Mouse (Mus musculus) CH12.LX (cell line): ENCODE measurements around the gene Acsl6. TPM values are rescaled to one million over a fixed set of nuclear protein-coding genes. Genes with fewer than 3 reads are reported as not detected.

Experiments
- DNase-seq: peaks from one replicate; pipeline ENCODE4 v3.0.0-alpha.2; 2013; ENCODE audit errors: extremely low read depth
- H3K27ac ChIP-seq: 2 replicates; pipeline ENCODE4 v1.5.1; 2012; ENCODE audit warnings: low read depth, mild to moderate bottlenecking, control low read depth, moderate library complexity; ENCODE audit not compliant: insufficient read depth
- H3K27me3 ChIP-seq: replicated peaks from 2 replicates; pipeline ENCODE3; 2012; ENCODE audit warnings: inconsistent platforms
- H3K36me3 ChIP-seq, 2 experiments: replicated peaks in 1 of 2; 2 replicates each; pipeline versions ENCODE3 to v1.6.1; 2012; ENCODE audit warnings: inconsistent platforms in 1 of 2, low read length in 1 of 2, mild to moderate bottlenecking in 1 of 2, mixed read lengths in 1 of 2, moderate library complexity in 1 of 2; ENCODE audit not compliant: control insufficient read depth in 1 of 2, insufficient read depth in 1 of 2
- H3K4me1 ChIP-seq, 2 experiments: 2 replicates each; pipeline ENCODE4 v1.6.1; 2012; ENCODE audit warnings: inconsistent platforms in 1 of 2, moderate library complexity in 1 of 2; ENCODE audit not compliant: insufficient read depth in 2 of 2, control insufficient read depth in 1 of 2
- H3K4me2 ChIP-seq: 2 replicates; pipeline ENCODE4 v1.6.1; 2012; ENCODE audit warnings: low read depth, mild to moderate bottlenecking, control low read depth; ENCODE audit not compliant: poor library complexity, insufficient read depth, severe bottlenecking
- H3K4me3 ChIP-seq, 3 experiments: fragments of 150-350 bp in 1 of 3; sonication (generic) in 1 of 3; replicated peaks in 1 of 3; 2 replicates each; pipeline versions ENCODE3 to v1.5.1; 2011 to 2012; ENCODE audit warnings: low read depth in 2 of 3, low read length in 2 of 3, mild to moderate bottlenecking in 2 of 3, moderate library complexity in 2 of 3, control low read depth in 1 of 3, improper control_type of control experiment in 1 of 3, inconsistent platforms in 1 of 3, mixed read lengths in 1 of 3; ENCODE audit not compliant: poor library complexity in 1 of 3
- H3K79me2 ChIP-seq: replicated peaks from 2 replicates; pipeline ENCODE4 v1.6.1; 2012; ENCODE audit warnings: mild to moderate bottlenecking, moderate library complexity; ENCODE audit not compliant: control insufficient read depth, poor library complexity, insufficient read depth, severe bottlenecking; ENCODE audit errors: extremely low read depth
- H3K9ac ChIP-seq: 2 replicates; pipeline ENCODE4 v1.6.1; 2012; ENCODE audit warnings: low read depth, mild to moderate bottlenecking, control low read depth, moderate library complexity; ENCODE audit not compliant: insufficient read depth
- H3K9me3 ChIP-seq: replicated peaks from 2 replicates; pipeline ENCODE3; 2012; ENCODE audit warnings: low read length, inconsistent platforms, mixed read lengths
- BHLHE40 ChIP-seq: IDR thresholded peaks from 2 replicates; pipeline ENCODE4 v1.6.1; 2011; ENCODE audit warnings: mild to moderate bottlenecking, low read depth, low read length, improper control_type of control experiment
- E2F4 ChIP-seq: IDR thresholded peaks from 2 replicates; pipeline ENCODE4 v1.6.1; 2011; ENCODE audit warnings: low read depth, low read length, improper control_type of control experiment; ENCODE audit not compliant: insufficient replicate concordance
- ELF1 ChIP-seq: IDR thresholded peaks from 2 replicates; pipeline ENCODE4 v1.6.1; 2014; ENCODE audit warnings: low read depth, mild to moderate bottlenecking, inconsistent platforms, low read length, improper control_type of control experiment
- EP300 ChIP-seq: IDR thresholded peaks from 2 replicates; pipeline ENCODE4 v1.6.1; 2011; ENCODE audit warnings: low read length, improper control_type of control experiment
- ETS1 ChIP-seq: conservative IDR thresholded peaks from 2 replicates; pipeline ENCODE4 v1.6.1; 2012; ENCODE audit warnings: low read depth, mild to moderate bottlenecking, inconsistent platforms, low read length, improper control_type of control experiment, moderate library complexity
- HCFC1 ChIP-seq: IDR thresholded peaks from 2 replicates; pipeline ENCODE4 v1.6.1; 2012; ENCODE audit warnings: low read depth, mild to moderate bottlenecking, inconsistent platforms, low read length, improper control_type of control experiment
- IRF4 ChIP-seq: IDR thresholded peaks from 2 replicates; pipeline ENCODE4 v1.6.1; 2014; ENCODE audit warnings: low read depth, mild to moderate bottlenecking, inconsistent platforms, low read length, improper control_type of control experiment
- JUND ChIP-seq: conservative IDR thresholded peaks from 2 replicates; pipeline ENCODE4 v1.6.1; 2011; ENCODE audit warnings: low read depth, low read length, improper control_type of control experiment
- MAFK ChIP-seq: IDR thresholded peaks from 2 replicates; pipeline ENCODE4 v1.6.1; 2011; ENCODE audit warnings: low read length, improper control_type of control experiment; ENCODE audit not compliant: insufficient replicate concordance
- MAX ChIP-seq: IDR thresholded peaks from 2 replicates; pipeline ENCODE4 v1.6.1; 2011; ENCODE audit warnings: low read length, improper control_type of control experiment
- MAZ ChIP-seq: IDR thresholded peaks from 2 replicates; pipeline ENCODE4 v1.6.1; 2012; ENCODE audit warnings: low read depth, mild to moderate bottlenecking, inconsistent platforms, low read length, improper control_type of control experiment, moderate library complexity
- MEF2A ChIP-seq: IDR thresholded peaks from 2 replicates; pipeline ENCODE4 v1.6.1; 2014; ENCODE audit warnings: low read depth, mild to moderate bottlenecking, inconsistent platforms, low read length, improper control_type of control experiment, borderline replicate concordance
- MXI1 ChIP-seq: IDR thresholded peaks from 2 replicates; pipeline ENCODE4 v1.6.1; 2011; ENCODE audit warnings: mild to moderate bottlenecking, low read depth, low read length, improper control_type of control experiment
- PAX5 ChIP-seq: IDR thresholded peaks from 2 replicates; pipeline ENCODE4 v1.6.1; 2012; ENCODE audit warnings: low read length, inconsistent platforms, mixed read lengths
- POLR2A ChIP-seq: IDR thresholded peaks from 2 replicates; pipeline ENCODE4 v1.6.1; 2011; ENCODE audit warnings: low read depth, mild to moderate bottlenecking, improper control_type of control experiment, low read length
- RAD21 ChIP-seq: IDR thresholded peaks from 2 replicates; pipeline ENCODE4 v1.6.1; 2011; ENCODE audit warnings: low read depth, mild to moderate bottlenecking, low read length, improper control_type of control experiment, moderate library complexity
- RCOR1 ChIP-seq: conservative IDR thresholded peaks from 2 replicates; pipeline ENCODE4 v1.6.1; 2012; ENCODE audit warnings: low read depth, mild to moderate bottlenecking, inconsistent platforms, low read length, improper control_type of control experiment
- SMC3 ChIP-seq: IDR thresholded peaks from 2 replicates; pipeline ENCODE4 v1.6.1; 2011; ENCODE audit warnings: low read depth, low read length, improper control_type of control experiment
- TCF12 ChIP-seq: IDR thresholded peaks from 2 replicates; pipeline ENCODE4 v1.6.1; 2014; ENCODE audit warnings: low read depth, mild to moderate bottlenecking, inconsistent platforms, low read length, improper control_type of control experiment
- ZMIZ1 ChIP-seq: IDR thresholded peaks from 2 replicates; pipeline ENCODE4 v1.6.1; 2012; ENCODE audit warnings: low read depth, mild to moderate bottlenecking, inconsistent platforms, low read length, improper control_type of control experiment
- ZNF384 ChIP-seq: IDR thresholded peaks from 2 replicates; pipeline ENCODE4 v1.6.1; 2012; ENCODE audit warnings: low read depth, low read length, improper control_type of control experiment, inconsistent platforms
- dilution Hi-C: fragments of 300-500 bp; cut with MboI; formaldehyde crosslinking; loops from 2 replicates; pipeline ENCODE4 v1.14.3; 2020; ENCODE audit warnings: low sequenced_read_pairs; ENCODE audit not compliant: extremely low pct_unique_long_range_greater_than_20kb, extremely low pct_ligation_motif_present
- in situ Hi-C: fragments of 300-500 bp; cut with MboI; formaldehyde crosslinking; loops from 3 replicates; pipeline ENCODE4 v1.14.3; 2019; ENCODE audit warnings: low sequenced_read_pairs, low pct_ligation_motif_present, low pct_unique_long_range_greater_than_20kb, mixed read lengths
- polyA plus RNA-seq: library from polyadenylated mRNA; unstranded; fragments of >175 nt; gene quantifications from 2 replicates; pipeline ENCODE4 v1.2.1, GENCODE M21; 2012; ENCODE audit warnings: low read depth; ENCODE audit not compliant: insufficient read length
- total RNA-seq, 2 experiments: library from RNA; depleted of rRNA; stranded (reverse); fragments of 300-350 nt in 1 of 2; fragments of >200 nt in 1 of 2; gene quantifications; 2 replicates each; pipeline ENCODE4 v1.2.3; 2012 to 2014

Acsl6 gene
- total and polyA plus RNA-seq, 3 experiments = 74.1 to 222 (median 96.9) TPM

DNA sequence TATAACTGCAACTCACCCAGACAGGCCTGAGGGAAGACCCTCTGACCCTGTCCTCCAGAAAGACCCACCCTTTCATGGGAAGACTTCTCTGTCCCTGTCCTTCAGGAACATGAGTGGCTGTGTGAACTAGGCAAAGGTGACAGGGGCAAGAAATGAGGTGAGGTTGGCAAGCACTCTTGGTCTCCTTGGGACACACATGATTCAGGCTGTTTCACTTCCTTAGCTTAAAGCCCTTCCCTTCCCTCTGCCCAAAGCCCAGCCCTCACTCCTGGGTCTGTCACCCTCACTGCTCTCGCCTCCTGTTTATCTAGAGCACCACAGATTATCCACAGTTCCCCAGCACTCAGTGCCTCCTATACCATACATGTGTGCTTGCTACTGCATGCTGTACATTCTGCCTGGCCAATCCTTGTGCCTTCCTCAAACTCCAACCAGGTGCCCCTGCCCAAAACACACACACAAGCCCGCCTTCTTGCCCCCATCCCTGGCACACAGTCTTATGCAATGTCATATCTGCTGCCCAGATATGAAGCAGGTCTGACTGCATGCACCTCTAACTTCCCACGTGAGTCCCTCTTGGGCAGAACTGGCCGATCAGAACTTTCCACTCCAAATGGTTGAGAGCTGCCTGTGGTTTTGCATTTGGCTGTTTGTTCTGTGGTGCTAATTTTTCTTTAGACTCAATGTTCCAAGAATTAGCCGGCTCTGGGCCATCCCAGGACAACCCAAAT, 18.4 kb downstream of the Acsl6 start:
- no peak for TF ChIP-seq ZNF384
- TF ChIP-seq EP300 = peak; percentile 51
- TF ChIP-seq BHLHE40 = no peak
- Histone ChIP-seq H3K27me3 (no peaks in the 10 kb centered on the region), H3K79me2 (no peaks in the 10 kb centered on the region), H3K9ac (no peak overlapping the region), H3K4me3 (no peak overlapping the region), H3K4me1 (peaks cover 6 to 36% of the 10 kb centered on the region in 2 experiments), H3K4me2 (no peak overlapping the region), H3K27ac (no peak overlapping the region), H3K9me3 (no peaks in the 10 kb centered on the region), H3K36me3 (peaks cover 61 to 90% of the 10 kb centered on the region in 2 experiments)
- in situ Hi-C loops = loop anchor here (25.0 kb wide), 1 partner anchor 340 kb away; no protein-coding TSS in a partner anchor
- DNase-seq = no peak
- dilution Hi-C loops = no loop called here

DNA sequence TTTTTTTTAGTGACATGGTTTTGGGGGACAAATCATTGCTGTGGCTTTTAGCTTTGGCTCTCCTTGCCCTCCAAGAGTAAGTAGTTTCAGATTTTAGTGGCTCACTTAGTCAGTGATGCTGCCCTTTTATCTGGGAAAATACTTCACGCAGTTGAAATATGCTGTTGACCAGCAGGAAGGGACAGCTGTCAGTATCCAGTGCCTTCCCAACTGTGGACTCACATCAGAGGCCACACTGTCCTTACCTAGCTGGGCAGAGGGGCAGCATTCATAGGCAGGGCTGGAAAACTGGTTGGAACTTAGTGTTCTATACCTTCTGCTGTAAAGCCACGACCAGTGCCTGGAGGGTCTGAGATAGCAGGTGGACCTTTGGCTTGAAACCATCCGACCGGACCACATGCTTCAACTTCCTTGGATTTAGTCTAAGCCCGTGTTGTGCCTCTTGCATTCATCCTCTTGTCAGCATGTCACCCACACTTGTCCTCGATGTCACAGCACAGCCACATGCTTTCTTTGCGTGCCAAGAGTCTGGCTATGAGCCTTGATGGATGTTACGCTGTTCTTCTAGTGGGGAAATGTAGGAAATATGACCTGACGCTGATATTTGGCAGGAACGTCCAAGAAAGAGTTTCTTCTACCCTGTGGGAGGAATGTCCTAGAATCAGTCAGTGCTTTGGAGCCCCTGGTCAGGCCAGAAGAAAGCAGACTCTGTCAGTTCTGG, 28.0 kb downstream of the Acsl6 start:
- no peak for TF ChIP-seq SMC3
- TF ChIP-seq RAD21 = no peak
- no peak for TF ChIP-seq MEF2A
- no peak for TF ChIP-seq ELF1
- no peak for TF ChIP-seq MAZ
- no peak for TF ChIP-seq MXI1
- TF ChIP-seq ZNF384 = no peak
- TF ChIP-seq TCF12 = no peak
- no peak for TF ChIP-seq ETS1
- TF ChIP-seq POLR2A = no peak
- no peak for TF ChIP-seq HCFC1
- no peak for TF ChIP-seq E2F4
- TF ChIP-seq MAX = no peak
- no peak for TF ChIP-seq MAFK
- TF ChIP-seq JUND = no peak
- TF ChIP-seq IRF4 = no peak
- TF ChIP-seq PAX5 = no peak
- TF ChIP-seq RCOR1 = no peak
- TF ChIP-seq ZMIZ1 = no peak
- TF ChIP-seq, all 38 proteins: peak for 0
- no peak for DNase-seq
- Histone ChIP-seq H3K36me3 (peaks cover 74 to 97% of the 10 kb centered on the region in 2 experiments), H3K27me3 (no peaks in the 10 kb centered on the region), H3K4me2 (no peak overlapping the region), H3K9me3 (no peaks in the 10 kb centered on the region), H3K4me3 (no peak overlapping the region), H3K4me1 (no peaks in the 10 kb centered on the region), H3K27ac (no peak overlapping the region), H3K9ac (no peak overlapping the region), H3K79me2 (no peaks in the 10 kb centered on the region)
- in situ Hi-C loops = no loop called here
- dilution Hi-C loops = no loop called here
